Comparison of ENCODE assay signal across 8 mouse cellular contexts in genomic region chr8:107118803-107119233, GRCm38 (mm10). TPM values are rescaled to one million over a fixed set of nuclear protein-coding genes. Genes with fewer than 3 reads are reported as not detected.
A peak's percentile ranks its signal among the peaks of the same experiment; 100 is the strongest.
DNase-seq lines count a peak whose midpoint lies in the region; ATAC-seq and TF ChIP-seq lines count a peak whose summit lies in the region.
"Had no signal": no experiment of that assay in that cellular context is flagged by ENCODE, and none has a peak within 500 bp of the region (broad histone marks: within the 10 kb centered on the region; RNA-seq: fewer than 3 reads in every experiment).

No protein-coding gene starts in this region.

- H3K9ac ChIP-seq in MEL (ENCODE audit: control insufficient read depth, low read depth, low read length, poor library complexity, severe bottlenecking), result no peak overlapping the region
- no peak overlapping the region for H3K9ac ChIP-seq in hindbrain, embryonic 14.5 days

- TF ChIP-seq RAD21 in MEL (IDR thresholded peaks at IDR 0.05; ENCODE audit: low read depth, low read length), result no peak

- no peak overlapping the region for H3K27ac ChIP-seq in MEL (ENCODE audit: control insufficient read depth, low read depth, low read length)
- H3K27ac ChIP-seq in hindbrain, embryonic 14.5 days, result no peak overlapping the region
- H3K27ac ChIP-seq in layer of hippocampus, adult 2 months, result no peak overlapping the region
- H3K27ac ChIP-seq: macrophage had no signal

- peaks cover 0 to 3% of the 10 kb centered on the region in 2 experiments; a peak in 1 of 4 replicates for H3K4me1 ChIP-seq in MEL (ENCODE audit: control insufficient read depth in 1 of 2, insufficient read depth in 2 of 2, low read length in 2 of 2)
- no peaks in the 10 kb centered on the region for H3K4me1 ChIP-seq in hindbrain, embryonic 14.5 days (replicated peaks; ENCODE audit: control insufficient read depth, insufficient read depth, low read length)

- no peak for ATAC-seq in hindbrain, embryonic 14.5 days (ENCODE audit: low FRiP score)

- no peaks in the 10 kb centered on the region for H3K9me3 ChIP-seq in MEL (replicated peaks; ENCODE audit: insufficient read depth, low read length)
- H3K9me3 ChIP-seq in hindbrain, embryonic 14.5 days (ENCODE audit: control insufficient read depth, low read length), result no peaks in the 10 kb centered on the region

- H3K4me3 ChIP-seq in MEL (ENCODE audit: control insufficient read depth in 1 of 2, insufficient read depth in 1 of 2, low read depth in 2 of 2, low read length in 2 of 2), result no peak overlapping the region
- H3K4me3 ChIP-seq in hindbrain, embryonic 14.5 days (replicated peaks; ENCODE audit: low read length), result no peak overlapping the region
- H3K4me3 ChIP-seq in layer of hippocampus, adult 2 months, result no peak overlapping the region

- H3K36me3 ChIP-seq in MEL (ENCODE audit: control insufficient read depth in 1 of 2, insufficient read depth in 2 of 2, low read length in 2 of 2), result peaks cover 0 to 16% of the 10 kb centered on the region in 2 experiments; a peak in 2 of 4 replicates
- no peaks in the 10 kb centered on the region for H3K36me3 ChIP-seq in hindbrain, embryonic 14.5 days (replicated peaks; ENCODE audit: control insufficient read depth, insufficient read depth)

- H3K4me2 ChIP-seq in hindbrain, embryonic 14.5 days (replicated peaks), result no peak overlapping the region

- WGBS in hindbrain, embryonic 14.5 days, result 66% methylated on average over 7 of the region's 7 CpGs

- TF ChIP-seq CTCF in MEL (IDR thresholded peaks at IDR 0.05 in 2 of 3, conservative IDR thresholded peaks at IDR 0.05 in 1 of 3; ENCODE audit: control insufficient read depth in 1 of 3, insufficient read depth in 1 of 3, low read depth in 2 of 3, low read length in 3 of 3, poor library complexity in 1 of 3, severe bottlenecking in 1 of 3), result no peak
- no peak for TF ChIP-seq CTCF in layer of hippocampus, adult 2 months (conservative IDR thresholded peaks at IDR 0.05)

- no peaks in the 10 kb centered on the region for H3K79me2 ChIP-seq in MEL (ENCODE audit: control insufficient read depth, insufficient read depth, low read length, poor library complexity)

- no peak for TF ChIP-seq EP300 in MEL (IDR thresholded peaks at IDR 0.05; ENCODE audit: low read depth in 1 of 2, low read length in 2 of 2)

- DNase-seq in MEL (ENCODE audit: low read depth, low spot score), result no peak
- DNase-seq in adrenal gland, postnatal 14 days, result peak; percentile 73
- DNase-seq in kidney, adult 11 months, result peak; percentile 88
- DNase-seq in lung, postnatal 4 days, result peak; percentile 24 to 33
- DNase-seq in hindbrain, embryonic 14.5 days (ENCODE audit: low spot score), result no peak
- no peak for DNase-seq in layer of hippocampus, adult 2 months (ENCODE audit: low spot score in 2 of 2)
- DNase-seq in left cerebral cortex, adult 18-20 months (ENCODE audit: low spot score in 2 of 2), result no peak

- no peaks in the 10 kb centered on the region for H3K27me3 ChIP-seq in MEL (ENCODE audit: control insufficient read depth in 1 of 2, insufficient read depth in 2 of 2, low read length in 2 of 2)
- H3K27me3 ChIP-seq in hindbrain, embryonic 14.5 days (ENCODE audit: control insufficient read depth, insufficient read depth, low read length), result no peaks in the 10 kb centered on the region

- no peak for TF ChIP-seq POLR2A in MEL (IDR thresholded peaks at IDR 0.05; ENCODE audit: control insufficient read depth in 1 of 2, insufficient read depth in 1 of 2, low read depth in 1 of 2, low read length in 2 of 2, poor library complexity in 1 of 2)

TF ChIP-seq in MEL, 35 proteins besides CTCF, POLR2A, EP300 and RAD21:
- TF ChIP-seq USF1 (IDR thresholded peaks at IDR 0.05; ENCODE audit: low read depth, low read length) (peak; percentile 43; the same call in 1 of the 2 replicates), CHD1 (IDR thresholded peaks at IDR 0.05; ENCODE audit: low read depth, low read length) (no peak)

RNA-seq across cellular contexts. Expression of gene Terf2, which starts 22.5 kb away (rescaled TPM):
- 14.1 and 15.0 TPM in 2 replicates for total RNA-seq in MEL (2012; rRNA removed)
- 10 to 100 TPM in 1 of 2 experiments, not detected in 1; 36.7 TPM for polyA plus RNA-seq in MEL (2012; ENCODE audit: insufficient read depth in 1 of 2, insufficient read length in 2 of 2, low read depth in 1 of 2, low replicate concordance in 2 of 2, missing spikeins in 1 of 2)
- 25.0 and 26.2 TPM in 2 replicates for total RNA-seq in adrenal gland, postnatal 14 days (2021)
- polyA plus RNA-seq in hindbrain, embryonic 14.5 days (2014; fragmentation: Nextera tagmentation; extraction: Ambion mirVana), result 20.5 and 22.2 TPM in 2 replicates
- 10 to 100 TPM; 32.7 to 39.2 TPM for total RNA-seq in layer of hippocampus, adult 2 months (2021)
- 10 to 100 TPM; 37.2 to 39.0 TPM for total RNA-seq in left cerebral cortex, adult 18-20 months (2021)

RNA-seq across cellular contexts. Expression of gene Cyb5b, which starts 31.6 kb away (rescaled TPM):
- total RNA-seq in MEL (2012; rRNA removed), result 66.5 and 67.9 TPM in 2 replicates
- polyA plus RNA-seq in MEL (2012; ENCODE audit: insufficient read depth in 1 of 2, insufficient read length in 2 of 2, low read depth in 1 of 2, low replicate concordance in 2 of 2, missing spikeins in 1 of 2), result 10 to 100 TPM; 69.4 to 79.1 TPM
- 260 and 305 TPM in 2 replicates for total RNA-seq in adrenal gland, postnatal 14 days (2021)
- polyA plus RNA-seq in hindbrain, embryonic 14.5 days (2014; fragmentation: Nextera tagmentation; extraction: Ambion mirVana), result 126 and 134 TPM in 2 replicates
- 100 to 1,000 TPM; 103 to 104 TPM for total RNA-seq in layer of hippocampus, adult 2 months (2021)
- total RNA-seq in left cerebral cortex, adult 18-20 months (2021), result 10 to 100 TPM; 95.1 to 98.8 TPM

RNA-seq across cellular contexts. Expression of gene Tmed6, which starts 53.4 kb away (rescaled TPM):
- total RNA-seq in MEL (2012; rRNA removed), result not detected in 2 replicates
- not detected for polyA plus RNA-seq in MEL (2012; ENCODE audit: insufficient read depth in 1 of 2, insufficient read length in 2 of 2, low read depth in 1 of 2, low replicate concordance in 2 of 2, missing spikeins in 1 of 2)
- not detected in 2 replicates for total RNA-seq in adrenal gland, postnatal 14 days (2021)
- not detected in 2 replicates for polyA plus RNA-seq in hindbrain, embryonic 14.5 days (2014; fragmentation: Nextera tagmentation; extraction: Ambion mirVana)
- total RNA-seq in layer of hippocampus, adult 2 months (2021), result under 1 TPM in 1 of 2 experiments, not detected in 1; 0.42 TPM
- not detected for total RNA-seq in left cerebral cortex, adult 18-20 months (2021)
- polyA plus RNA-seq: macrophage had no signal

Comparison
In these comparisons a context has a peak if more than half of its experiments do, and no peak if none do; other contexts are left out.
1. DNase-seq: peak in adrenal gland, postnatal 14 days (single experiment), kidney, adult 11 months (single experiment) and lung, postnatal 4 days (2 of 2); none in MEL (single experiment), hindbrain, embryonic 14.5 days (single experiment), layer of hippocampus, adult 2 months (0 of 2) and left cerebral cortex, adult 18-20 months (0 of 2).